Mouse (Mus musculus): ENCODE measurements around the gene Alox8.

The Alox8 gene

DNA sequence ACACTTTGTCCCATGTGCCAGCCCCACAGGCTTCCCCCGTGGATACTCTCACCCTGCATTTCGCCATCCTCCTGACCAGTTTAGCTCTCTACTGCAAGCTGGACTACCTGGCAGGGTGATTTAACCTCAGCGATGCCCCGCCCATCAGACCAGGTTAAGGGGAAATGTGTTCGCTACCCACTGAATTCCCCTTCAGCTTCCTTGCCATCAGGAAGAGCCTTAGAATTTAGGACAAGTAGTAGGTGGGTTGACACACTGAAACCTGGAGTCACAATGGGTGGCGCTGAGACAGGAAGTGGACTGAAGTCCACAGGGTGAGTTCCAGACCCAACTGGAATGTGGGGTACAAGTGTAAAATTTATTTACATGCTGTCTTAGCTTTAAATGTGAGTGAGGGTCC is at the start of gene Alox8:
Gene Alox8 (minus strand): TSS at position 101 of the 400 bp plus-strand sequence.
- ChIA-PET POLR2A (interaction anchor here in 2 of 4 experiments (0.5 to 2.2 kb wide), 6 partner anchors 14 to 456 kb away, joined by 3 to 8 read pairs (median 3); no protein-coding TSS in a partner anchor), CTCF (interaction anchor here (0.6 to 2.1 kb wide), 18 partner anchors 12 to 231 kb away, joined by 3 to 14 read pairs (median 4); no protein-coding TSS in a partner anchor)

- CTCF ChIA-PET = interaction anchor here in 3 of 4 experiments (0.6 to 0.7 kb wide), 6 partner anchors 9 to 317 kb away, joined by 3 to 6 read pairs (median 4); no protein-coding TSS in a partner anchor
- POLR2A ChIA-PET = interaction anchor here in 1 of 4 experiments (0.6 kb wide), 1 partner anchor 509 kb away, joined by 3 read pairs; no protein-coding TSS in a partner anchor
These were observed 48.0 kb upstream of the Alox8 start for GRCm38 (mm10) chr11:69245643-69246042.

- ChIA-PET CTCF (interaction anchor here (0.6 to 1.8 kb wide), 4 partner anchors 22 to 176 kb away, joined by 3 to 9 read pairs (median 4); partner anchors contain the start of gene Alox8 (in 1 of the 4)), POLR2A (no interaction called here)
These were observed 47.3 kb upstream of the Alox8 start for GRCm38 (mm10) chr11:69244911-69245310.

DNA sequence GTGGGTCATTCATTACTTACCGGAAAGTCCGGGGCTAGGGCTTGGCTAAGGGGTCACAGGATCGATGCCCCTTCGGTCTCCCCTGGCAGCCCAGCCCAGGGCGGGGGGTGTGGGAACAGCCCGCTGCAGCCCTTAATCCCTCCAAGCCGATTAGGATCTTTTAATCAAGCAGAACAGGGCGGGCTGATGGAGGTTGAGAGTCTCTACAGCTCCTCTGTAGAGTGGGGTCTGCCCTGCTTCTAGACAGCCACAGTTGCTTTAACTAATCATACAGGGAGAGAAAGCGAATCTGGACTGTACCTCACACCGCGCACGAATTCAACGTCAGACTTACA is 39.2 kb upstream of the Alox8 start, which contains the start of gene Gucy2e:
Gene Gucy2e (minus strand): TSS at position 111 of the 335 bp plus-strand sequence.
- ChIA-PET POLR2A (interaction anchor here in 1 of 4 experiments (1.0 to 1.8 kb wide), 3 partner anchors 10 to 40 kb away, joined by 3 to 4 read pairs (median 3); no protein-coding TSS in a partner anchor), CTCF (interaction anchor here in 2 of 4 experiments (0.6 to 1.1 kb wide), 2 partner anchors 14 to 183 kb away, joined by 4 to 8 read pairs; no protein-coding TSS in a partner anchor)

DNA sequence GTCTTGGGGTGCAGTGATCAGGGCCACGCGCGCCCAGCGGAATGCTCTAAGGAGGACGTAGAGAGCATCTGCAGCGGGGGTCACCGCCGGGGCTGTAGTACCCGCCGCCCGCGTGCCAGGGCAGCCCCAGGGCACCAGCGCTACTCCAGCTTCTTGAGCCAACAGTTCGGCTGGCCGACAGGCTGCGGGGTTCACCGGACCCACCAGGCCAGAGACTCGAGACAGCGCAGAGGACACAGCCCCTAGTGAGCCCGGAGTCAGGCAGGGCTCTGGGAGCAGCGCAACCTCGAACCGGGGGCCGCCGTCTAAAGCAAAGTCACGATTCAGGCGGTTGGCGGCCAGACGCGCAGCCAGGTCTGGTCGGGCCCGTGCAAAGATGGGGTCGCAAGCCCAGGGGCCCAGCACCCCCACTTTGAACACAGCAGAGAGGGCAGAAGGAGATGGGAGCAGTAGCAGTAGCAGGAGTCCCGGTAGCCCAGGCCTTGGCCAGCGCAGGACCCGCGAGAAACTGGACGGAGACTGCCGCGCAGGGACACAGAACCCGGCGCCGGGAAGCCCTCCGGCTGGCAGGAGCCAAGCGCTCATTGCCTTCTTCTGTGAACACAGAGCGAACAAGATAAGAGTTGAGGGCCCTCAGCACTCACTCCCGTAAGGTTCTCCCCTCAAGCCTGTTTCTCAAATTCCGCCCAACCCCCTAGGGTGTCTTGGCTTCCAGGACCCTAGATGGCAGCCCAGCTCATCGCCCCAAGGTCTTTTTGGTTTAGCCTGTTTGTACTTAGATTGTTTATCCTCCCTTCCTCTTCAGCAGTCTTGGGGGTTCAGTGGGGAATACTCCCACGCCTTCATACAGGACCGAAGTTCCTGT is 38.6 kb upstream of the Alox8 start:
- ChIA-PET POLR2A (interaction anchor here in 2 of 4 experiments (1.0 to 1.9 kb wide), 9 partner anchors 13 to 345 kb away, joined by 3 to 14 read pairs (median 5); partner anchors contain the start of genes Alox8 (in 1 of the 2), Cntrob (in 1 of the 2) and Trappc1 (in 1 of the 2)), CTCF (interaction anchor here in 3 of 4 experiments (0.6 to 1.6 kb wide), 10 partner anchors 12 to 183 kb away, joined by 3 to 9 read pairs (median 5); partner anchors contain the start of gene Alox8 (in 1 of the 3))

GRCm38 (mm10) chr11:69235285-69236060 is 37.8 kb upstream of the Alox8 start:
- ChIA-PET POLR2A (interaction anchor here in 3 of 4 experiments (0.6 to 1.9 kb wide), 31 partner anchors 9 to 703 kb away, joined by 3 to 14 read pairs (median 4); partner anchors contain the start of genes Alox8 (in 1 of the 3), Cntrob (in 1 of the 3), Cyb5d1 (in 1 of the 3) and Kcnab3 (in 1 of the 3)), CTCF (interaction anchor here (0.6 to 1.6 kb wide), 30 partner anchors 8 to 963 kb away, joined by 3 to 9 read pairs (median 4); partner anchors contain the start of gene Alox8 (in 2 of the 4))

DNA sequence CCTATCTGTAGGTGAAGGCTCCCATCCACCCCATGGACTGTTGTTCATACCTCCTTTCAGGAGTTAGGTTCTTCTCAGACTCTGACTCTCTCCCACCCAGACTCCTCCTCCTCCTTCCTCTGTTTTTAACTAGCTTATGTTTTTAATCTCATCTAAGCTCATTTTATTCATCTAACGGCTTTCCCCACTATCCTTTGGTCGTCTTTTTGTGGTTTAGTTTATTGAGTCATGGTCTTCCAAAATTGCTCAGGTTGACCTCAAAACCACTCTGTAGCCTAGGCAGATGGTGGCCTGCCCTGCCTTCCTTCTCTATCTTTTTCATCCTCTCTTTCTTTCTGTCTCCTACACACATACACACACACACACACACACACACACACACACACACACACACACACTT is 35.5 kb upstream of the Alox8 start:
- ChIA-PET POLR2A (interaction anchor here in 2 of 4 experiments (0.6 to 2.7 kb wide), 7 partner anchors 14 to 1787 kb away, joined by 3 to 6 read pairs (median 3); partner anchors contain the start of gene Derl2 (in 1 of the 2)), CTCF (interaction anchor here in 3 of 4 experiments (0.7 to 1.0 kb wide), 3 partner anchors 10 to 62 kb away, joined by 3 read pairs; partner anchors contain the start of gene Alox8 (in 1 of the 3))

DNA sequence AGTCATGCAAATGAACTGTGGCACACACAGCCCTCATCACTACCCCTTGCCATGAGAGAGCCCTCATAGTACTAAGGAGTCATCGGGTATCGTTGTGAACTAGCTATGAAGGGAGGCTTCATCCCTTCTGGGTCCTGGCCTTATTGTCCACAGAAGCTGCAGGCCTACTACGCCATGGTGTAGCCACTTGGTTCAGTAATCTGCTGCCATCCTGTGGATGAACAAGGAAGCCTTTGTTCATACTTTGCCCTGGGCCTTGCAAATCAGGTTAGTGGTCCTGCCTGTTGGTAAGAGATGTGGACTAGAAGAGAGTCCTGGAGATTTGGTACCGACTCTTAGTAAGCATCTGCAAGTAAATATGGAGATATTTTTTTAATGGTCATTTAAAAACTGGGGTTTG is 32.8 kb upstream of the Alox8 start:
- CTCF ChIA-PET = interaction anchor here in 3 of 4 experiments (1.0 to 1.1 kb wide), 3 partner anchors 33 to 59 kb away, joined by 3 to 6 read pairs (median 5); partner anchors contain the start of gene Alox8 (in 2 of the 3)
- POLR2A ChIA-PET = interaction anchor here in 1 of 4 experiments (0.6 to 1.2 kb wide), 2 partner anchors 25 to 159 kb away, joined by 3 to 5 read pairs; no protein-coding TSS in a partner anchor

DNA sequence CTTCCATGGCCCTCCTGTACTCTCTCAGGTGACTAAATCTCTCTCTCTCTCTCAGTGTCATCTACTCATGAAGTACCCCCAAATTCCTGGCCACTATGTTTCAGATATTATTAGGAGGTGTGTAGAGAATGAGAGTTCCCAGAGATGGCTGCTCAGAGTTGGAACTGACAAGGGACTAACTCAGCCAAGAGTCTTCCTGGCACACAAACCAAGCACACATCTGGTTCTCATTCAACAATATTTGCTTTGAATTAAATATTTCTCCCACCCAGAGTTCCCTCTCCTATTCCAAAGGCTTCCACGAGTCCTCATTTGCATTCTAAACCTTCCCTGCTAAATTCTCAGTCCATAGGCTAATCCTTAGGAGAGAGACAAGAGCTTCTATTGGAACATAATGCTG is 28.1 kb upstream of the Alox8 start:
- CTCF ChIA-PET = interaction anchor here in 2 of 4 experiments (0.6 to 0.7 kb wide), 3 partner anchors 32 to 1886 kb away, joined by 3 to 13 read pairs (median 4); no protein-coding TSS in a partner anchor

DNA sequence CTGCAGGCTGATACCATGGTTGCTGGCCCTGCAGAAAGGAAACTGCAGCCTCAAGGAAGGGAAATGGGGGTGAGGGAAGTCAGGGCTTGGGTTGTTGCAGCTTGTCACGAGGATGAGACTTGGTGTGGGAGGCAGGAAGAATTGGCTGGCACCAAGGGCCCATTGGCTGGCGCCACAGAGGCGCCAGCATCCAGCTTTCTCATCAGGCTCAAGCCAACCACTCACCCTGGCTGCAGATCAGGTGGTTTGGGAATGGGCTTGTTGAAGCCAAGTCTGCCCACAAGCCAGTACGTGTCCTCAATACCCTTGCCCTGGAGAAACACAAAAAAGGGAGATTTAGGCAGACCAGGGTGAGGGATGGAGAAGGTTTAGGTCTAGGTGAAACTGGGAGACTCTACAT is 25.5 kb upstream of the Alox8 start:
- POLR2A ChIA-PET = interaction anchor here in 3 of 4 experiments (0.6 to 1.3 kb wide), 7 partner anchors 12 to 222 kb away, joined by 3 to 4 read pairs (median 3); partner anchors contain the start of genes Gucy2e (in 1 of the 3) and Per1 (in 1 of the 3)
- CTCF ChIA-PET = interaction anchor here in 3 of 4 experiments (0.5 to 1.0 kb wide), 5 partner anchors 22 to 68 kb away, joined by 3 to 6 read pairs (median 3); no protein-coding TSS in a partner anchor

More for the DNA sequence above, 28.1 kb upstream of the Alox8 start:
- POLR2A ChIA-PET = interaction anchor here in 1 of 4 experiments (0.6 to 1.6 kb wide), 3 partner anchors 9 to 81 kb away, joined by 3 read pairs; no protein-coding TSS in a partner anchor

DNA sequence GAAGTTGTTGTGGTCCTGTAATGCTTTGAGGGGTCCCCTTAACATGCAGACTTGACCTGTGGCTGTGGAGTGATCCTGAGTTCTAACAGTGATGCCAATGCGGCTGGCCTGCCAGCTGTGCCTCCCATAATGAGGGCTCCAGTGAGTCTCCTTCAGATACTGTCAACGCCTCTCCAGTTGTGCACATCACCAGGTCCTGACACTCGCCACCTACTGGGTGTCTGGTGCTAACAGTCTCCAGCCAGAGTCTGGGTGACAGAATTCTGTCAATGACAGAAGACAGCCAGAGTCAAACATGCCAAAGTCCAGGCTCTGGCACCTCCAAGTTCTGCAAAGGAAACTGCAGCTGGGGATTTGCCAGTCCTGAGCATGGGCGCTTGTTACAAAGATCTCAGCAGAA is 23.4 kb upstream of the Alox8 start:
- CTCF ChIA-PET = interaction anchor here in 2 of 4 experiments (0.7 to 0.8 kb wide), 2 partner anchors 11 to 52 kb away, joined by 3 to 5 read pairs; no protein-coding TSS in a partner anchor

GRCm38 (mm10) chr11:69218661-69219060 is 21.0 kb upstream of the Alox8 start:
- CTCF ChIA-PET = interaction anchor here in 2 of 4 experiments (1.1 to 1.2 kb wide), 3 partner anchors 17 to 47 kb away, joined by 3 to 4 read pairs (median 3); partner anchors contain the start of gene Alox8 (in 1 of the 2)
- POLR2A ChIA-PET = interaction anchor here in 3 of 4 experiments (0.6 to 2.7 kb wide), 9 partner anchors 9 to 405 kb away, joined by 3 to 15 read pairs (median 6); partner anchors contain the start of gene Per1 (in 1 of the 3)

More for the DNA sequence above, 23.4 kb upstream of the Alox8 start:
- POLR2A ChIA-PET = interaction anchor here in 1 of 4 experiments (0.6 kb wide), 1 partner anchor 14 kb away, joined by 3 read pairs; no protein-coding TSS in a partner anchor

DNA sequence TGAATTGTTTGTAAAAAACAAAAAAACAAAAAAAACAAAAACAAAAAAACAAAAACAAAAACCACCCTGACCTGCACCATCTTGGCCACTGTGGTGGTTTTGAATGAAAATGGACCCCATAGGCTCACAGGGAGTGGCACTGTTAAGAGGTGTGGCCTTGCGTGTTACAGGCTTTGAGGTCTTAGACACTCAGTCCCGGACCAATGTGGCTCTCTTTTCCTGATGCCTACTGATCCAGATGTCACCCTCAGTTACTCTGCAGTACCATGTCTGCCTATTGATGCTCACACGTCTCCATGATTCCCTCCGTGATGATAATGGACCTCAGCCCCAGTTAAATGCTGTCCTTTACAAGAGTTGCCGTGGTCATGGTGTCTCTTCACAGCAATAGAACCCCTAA is 19.8 kb upstream of the Alox8 start:
- ChIA-PET POLR2A (interaction anchor here in 3 of 4 experiments (0.5 to 2.7 kb wide), 6 partner anchors 10 to 308 kb away, joined by 3 to 15 read pairs (median 5); no protein-coding TSS in a partner anchor), CTCF (no interaction called here)

DNA sequence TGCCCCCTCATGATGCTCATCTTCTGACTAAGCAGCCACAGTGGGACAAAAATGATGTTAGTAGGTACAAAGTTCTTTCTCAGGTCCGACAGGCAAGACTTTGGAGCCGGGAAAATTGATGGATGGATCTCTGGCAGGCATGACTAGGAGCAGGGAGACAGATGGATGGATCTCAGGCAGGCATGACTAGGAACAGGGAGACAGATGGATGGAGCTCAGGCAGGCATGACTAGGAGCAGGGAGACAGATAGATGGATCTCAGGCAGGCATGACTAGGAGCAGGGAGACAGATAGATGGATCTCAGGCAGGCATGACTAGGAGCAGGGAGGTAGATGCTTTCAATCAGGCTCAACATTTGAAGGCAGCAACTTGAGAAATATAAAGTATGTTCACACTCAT is 13.8 kb upstream of the Alox8 start:
- ChIA-PET CTCF (interaction anchor here in 1 of 4 experiments (1.3 kb wide), 1 partner anchor 19 kb away, joined by 4 read pairs; no protein-coding TSS in a partner anchor), POLR2A (interaction anchor here in 3 of 4 experiments (0.7 to 1.8 kb wide), 6 partner anchors 13 to 316 kb away, joined by 3 to 9 read pairs (median 3); partner anchors contain the start of gene Alox8 (in 1 of the 3))

DNA sequence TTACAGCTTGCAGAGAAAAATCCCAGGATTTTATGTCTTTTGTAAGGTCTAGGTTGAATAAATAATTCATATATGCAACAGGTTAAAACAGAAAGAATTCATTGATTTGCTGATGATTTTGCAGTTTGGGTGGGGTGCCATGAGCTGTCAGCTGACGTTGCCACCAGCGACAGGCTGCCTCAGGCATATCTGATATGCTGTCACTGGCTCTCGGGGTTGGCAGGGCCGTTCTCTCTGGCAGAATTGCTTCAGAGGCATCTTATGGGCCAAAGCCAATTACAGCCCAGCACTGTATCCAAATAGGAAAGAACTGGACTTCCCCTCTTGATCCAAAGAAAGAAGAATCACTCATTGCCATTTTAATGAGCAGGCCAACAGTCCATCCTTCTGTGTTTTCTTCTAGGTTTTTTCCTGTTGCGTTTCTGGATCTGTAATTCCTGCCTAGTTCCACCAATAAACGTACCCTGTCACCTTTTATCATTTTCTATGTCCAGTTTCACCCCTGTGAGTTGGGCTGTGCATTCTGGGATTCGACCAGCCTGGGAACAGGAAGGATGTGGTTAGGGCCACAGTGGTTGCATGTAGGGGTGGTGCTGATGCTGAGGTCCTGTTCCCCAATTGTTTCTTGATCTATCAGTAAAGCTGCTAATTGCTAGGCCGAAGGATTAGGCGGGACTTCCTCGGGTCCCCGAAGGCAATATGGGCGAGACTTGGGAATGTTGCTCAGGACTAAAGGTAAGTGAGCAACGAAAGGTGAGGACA is 5.0 kb upstream of the Alox8 start:
- ChIA-PET CTCF (interaction anchor here in 1 of 4 experiments (1.0 kb wide), 1 partner anchor 48 kb away, joined by 3 read pairs; no protein-coding TSS in a partner anchor), POLR2A (interaction anchor here in 1 of 4 experiments (0.6 kb wide), 1 partner anchor 151 kb away, joined by 7 read pairs; no protein-coding TSS in a partner anchor)

GRCm38 (mm10) chr11:69200231-69200630 is 2.6 kb upstream of the Alox8 start:
- POLR2A ChIA-PET = no interaction called here
- CTCF ChIA-PET = no interaction called here
